Mouse (Mus musculus) heart, embryonic 11.5 days (tissue): Measurements from ENCODE around the gene Cbll1. TPM values are rescaled to one million over a fixed set of nuclear protein-coding genes. Genes with fewer than 3 reads are reported as not detected.
"Not testable (repeated sequence)": the region's sequence is repeated elsewhere in the genome, so short reads cannot be mapped to it uniquely, and the experiment has no call there.

Source experiments
- ATAC-seq: fragments of 200-750 bp; cut with Nextera tagmentation; replicated peaks from 2 replicates; pipeline ENCODE4 v1.8.0; 2017; ENCODE audit warnings: moderate library complexity; ENCODE audit not compliant: insufficient number of reproducible peaks, low FRiP score, low TSS enrichment
- H3K27ac ChIP-seq: fragments of 300-500 bp; sonication (generic); 2 replicates; pipeline ENCODE4 v1.5.1; 2014; ENCODE audit warnings: mild to moderate bottlenecking, low read depth, low read length
- H3K27me3 ChIP-seq: fragments of 300-500 bp; sonication (generic); 2 replicates; pipeline ENCODE4 v1.6.1; 2014; ENCODE audit warnings: mild to moderate bottlenecking, low read length, mixed read lengths; ENCODE audit not compliant: control insufficient read depth, insufficient read depth
- H3K36me3 ChIP-seq: fragments of 300-500 bp; sonication (generic); 2 replicates; pipeline ENCODE4 v1.6.1; 2014; ENCODE audit warnings: mild to moderate bottlenecking, low read length, moderate library complexity, mixed read lengths; ENCODE audit not compliant: control insufficient read depth, insufficient read depth
- H3K4me1 ChIP-seq: fragments of 300-500 bp; sonication (generic); 2 replicates; pipeline ENCODE4 v1.6.1; 2014; ENCODE audit warnings: low read length; ENCODE audit not compliant: control insufficient read depth, insufficient read depth
- H3K4me2 ChIP-seq: fragments of 300-500 bp; sonication (generic); 2 replicates; pipeline ENCODE4 v1.6.1; 2014; ENCODE audit warnings: mild to moderate bottlenecking, moderate library complexity
- H3K4me3 ChIP-seq: fragments of 300-500 bp; sonication (generic); 2 replicates; pipeline ENCODE4 v1.5.1; 2014; ENCODE audit warnings: low read depth, low read length
- H3K9ac ChIP-seq: fragments of 300-500 bp; sonication (generic); 2 replicates; pipeline ENCODE4 v1.6.1; 2014; ENCODE audit warnings: mild to moderate bottlenecking, low read depth, low read length, moderate library complexity
- H3K9me3 ChIP-seq: fragments of 300-500 bp; sonication (generic); replicated peaks from 2 replicates; pipeline ENCODE4 v1.6.1; 2016; ENCODE audit warnings: low read length; ENCODE audit not compliant: control insufficient read depth
- WGBS: fragments of 180-500 bp; shearing (Covaris S2); extraction: QIAGEN DNeasy Blood & Tissue Kit; methylation state at CpG from one replicate; pipeline ENCODE4 v1.1.7; 2014; ENCODE audit not compliant: insufficient replicate concordance; 5-methylcytosine and 5-hydroxymethylcytosine counted together
- polyA plus RNA-seq: library from polyadenylated mRNA; unstranded; fragments of >200 nt; fragmentation: Nextera tagmentation; extraction: Ambion mirVana; gene quantifications from 2 replicates; pipeline ENCODE4 v1.2.1, GENCODE M21; 2014

Cbll1 gene
- polyA plus RNA-seq, 1 experiment from 2014 or later = 11.8 TPM

DNA sequence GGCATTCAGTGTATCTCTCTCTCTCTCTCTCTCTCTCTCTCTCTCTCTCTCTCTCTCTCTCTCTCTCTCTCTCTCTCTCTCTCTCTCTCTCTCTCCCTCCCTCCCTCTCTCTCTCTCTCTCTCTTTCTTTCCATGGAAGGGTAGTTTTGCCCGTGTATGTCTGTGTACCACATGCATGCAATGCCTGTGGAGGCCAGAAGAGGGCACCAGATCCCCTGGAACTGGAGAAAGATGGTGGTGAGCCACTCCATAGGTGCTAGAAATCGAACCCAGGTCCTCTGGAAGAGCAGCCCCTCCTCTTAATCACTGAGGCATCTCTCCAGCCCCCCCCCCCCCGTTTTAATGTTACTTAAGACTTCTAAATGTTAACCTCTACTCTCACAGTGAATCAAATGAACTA lies 39.1 kb downstream of the Cbll1 start:
- WGBS = 39% methylated on average over 3 of the region's 3 CpGs
- not testable (repeated sequence) for H3K27ac ChIP-seq, H3K9me3 ChIP-seq, H3K4me3 ChIP-seq, ATAC-seq, H3K36me3 ChIP-seq, H3K4me2 ChIP-seq, H3K4me1 ChIP-seq, H3K9ac ChIP-seq, H3K27me3 ChIP-seq

DNA sequence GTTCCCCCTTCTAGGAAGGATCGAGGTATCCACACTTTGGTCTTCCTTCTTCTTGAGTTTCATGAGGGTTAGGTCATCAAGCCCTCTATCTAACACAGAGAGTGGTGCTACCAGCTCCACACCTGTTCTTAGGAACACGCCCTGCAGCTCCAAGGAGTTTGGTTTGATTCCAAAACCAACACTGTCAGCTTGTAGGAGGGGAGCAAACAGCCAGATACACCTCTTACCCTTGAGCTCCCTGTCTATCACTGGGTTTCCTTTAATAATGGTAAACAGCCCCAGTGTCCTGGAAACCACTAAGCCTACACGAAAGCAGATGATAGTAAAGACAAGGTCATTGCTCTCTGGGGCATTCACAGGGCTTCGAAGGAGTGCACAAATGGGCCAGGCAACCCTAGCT lies 40.9 kb downstream of the Cbll1 start:
- Histone ChIP-seq H3K27me3 (no peaks in the 10 kb centered on the region), H3K27ac (no peak overlapping the region), H3K4me2 (no peak overlapping the region), H3K9ac (no peak overlapping the region), H3K9me3 (no peaks in the 10 kb centered on the region), H3K36me3 (no peaks in the 10 kb centered on the region), H3K4me1 (no peaks in the 10 kb centered on the region), H3K4me3 (no peak overlapping the region)
- ATAC-seq = no peak
- 60% methylated on average over 4 of the region's 4 CpGs for WGBS

- no peak overlapping the region for H3K4me3 ChIP-seq
- ATAC-seq = no peak
- WGBS = 79% methylated on average over 9 of the region's 9 CpGs
Measured at GRCm38 (mm10) chr12:31456271-31456670, 43.1 kb downstream of the Cbll1 start.

GRCm38 (mm10) chr12:31449341-31449740 lies 50.1 kb downstream of the Cbll1 start:
- no peaks in the 10 kb centered on the region for H3K4me1 ChIP-seq
- 75% methylated on average over 3 of the region's 3 CpGs for WGBS
- H3K9ac ChIP-seq = no peak overlapping the region
- no peak overlapping the region for H3K4me2 ChIP-seq
- no peak overlapping the region for H3K4me3 ChIP-seq
- H3K27me3 ChIP-seq = no peaks in the 10 kb centered on the region
- H3K36me3 ChIP-seq = no peaks in the 10 kb centered on the region
- H3K27ac ChIP-seq = no peak overlapping the region
- no peaks in the 10 kb centered on the region for H3K9me3 ChIP-seq
- ATAC-seq = no peak

More at GRCm38 (mm10) chr12:31456271-31456670, 43.1 kb downstream of the Cbll1 start:
- no peaks in the 10 kb centered on the region for H3K27me3 ChIP-seq
- no peaks in the 10 kb centered on the region for H3K36me3 ChIP-seq
- H3K27ac ChIP-seq = no peak overlapping the region
- no peaks in the 10 kb centered on the region for H3K9me3 ChIP-seq
- no peak overlapping the region for H3K4me2 ChIP-seq
- H3K9ac ChIP-seq = no peak overlapping the region
- H3K4me1 ChIP-seq = no peaks in the 10 kb centered on the region

- H3K9me3 ChIP-seq = no peaks in the 10 kb centered on the region
- H3K9ac ChIP-seq = no peak overlapping the region
- no peak overlapping the region for H3K4me2 ChIP-seq
- no peak overlapping the region for H3K4me3 ChIP-seq
- whole genome bisulfite sequencing = 70% methylated on average over 6 of the region's 6 CpGs
- no peak overlapping the region for H3K27ac ChIP-seq
- H3K27me3 ChIP-seq = no peaks in the 10 kb centered on the region
- H3K4me1 ChIP-seq = peaks cover 4% of the 10 kb centered on the region; the same call in 1 of the 2 replicates
- no peaks in the 10 kb centered on the region for H3K36me3 ChIP-seq
- ATAC-seq = no peak
Measured at GRCm38 (mm10) chr12:31444827-31445226, 54.6 kb downstream of the Cbll1 start.

DNA sequence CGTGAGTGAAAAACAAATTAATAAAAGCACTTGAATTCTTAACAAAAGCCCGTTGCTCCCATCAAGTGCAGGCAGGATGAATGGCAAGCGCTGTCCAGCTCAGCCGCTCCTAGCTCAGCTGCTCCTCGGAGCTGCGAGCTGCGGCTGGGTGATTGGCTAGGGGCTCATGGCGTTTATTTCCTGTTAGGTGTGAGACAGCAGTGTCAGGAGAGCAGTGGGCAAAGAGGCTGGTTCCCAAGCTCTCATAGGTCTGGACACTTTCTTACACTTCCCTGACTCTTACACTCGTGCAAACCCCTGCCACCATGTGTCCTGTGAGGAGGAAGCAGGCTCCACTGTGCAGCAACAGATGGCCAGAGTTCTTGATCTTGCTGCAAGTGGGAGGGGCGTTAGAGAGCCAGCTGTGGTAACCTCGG lies 55.3 kb downstream of the Cbll1 start:
- H3K9me3 ChIP-seq = no peaks in the 10 kb centered on the region
- no peak overlapping the region for H3K27ac ChIP-seq
- peaks cover 4% of the 10 kb centered on the region; the same call in 1 of the 2 replicates for H3K4me1 ChIP-seq
- no peaks in the 10 kb centered on the region for H3K36me3 ChIP-seq
- no peak overlapping the region for H3K9ac ChIP-seq
- H3K4me3 ChIP-seq = peak overlapping the region; percentile 18; the same call in 1 of the 2 replicates
- ATAC-seq = peak; percentile 59; the same call in 1 of the 2 replicates
- H3K27me3 ChIP-seq = no peaks in the 10 kb centered on the region
- H3K4me2 ChIP-seq = peak overlapping the region; percentile 59
- WGBS = 2% methylated on average over 11 of the region's 11 CpGs

DNA sequence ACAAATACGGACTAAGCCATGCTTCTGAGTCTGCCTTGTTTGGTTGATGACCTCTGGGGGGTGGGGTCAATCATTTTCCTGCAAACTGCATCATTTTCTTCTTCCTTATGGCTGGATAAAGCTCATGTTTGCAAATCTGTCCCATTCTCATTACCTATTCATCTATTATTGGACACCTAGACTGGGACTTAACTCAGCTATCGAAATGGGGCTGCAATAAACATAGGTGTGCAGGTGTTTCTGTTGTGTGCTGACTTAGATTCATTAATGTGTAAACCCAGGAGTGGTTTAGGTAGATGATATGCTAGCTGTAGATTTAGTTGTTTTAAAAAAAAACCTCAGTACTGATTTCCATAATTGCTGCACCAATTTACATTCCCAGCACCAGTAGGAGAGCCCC lies 59.8 kb downstream of the Cbll1 start:
- no peak overlapping the region for H3K27ac ChIP-seq
- no peaks in the 10 kb centered on the region for H3K27me3 ChIP-seq
- H3K9ac ChIP-seq = no peak overlapping the region
- no peak for ATAC-seq
- no peaks in the 10 kb centered on the region for H3K9me3 ChIP-seq
- no peaks in the 10 kb centered on the region for H3K36me3 ChIP-seq
- WGBS = 76% methylated on average over 2 of the region's 2 CpGs
- H3K4me2 ChIP-seq = no peak overlapping the region
- no peak overlapping the region for H3K4me3 ChIP-seq
- H3K4me1 ChIP-seq = peaks cover 4% of the 10 kb centered on the region; the same call in 1 of the 2 replicates

DNA sequence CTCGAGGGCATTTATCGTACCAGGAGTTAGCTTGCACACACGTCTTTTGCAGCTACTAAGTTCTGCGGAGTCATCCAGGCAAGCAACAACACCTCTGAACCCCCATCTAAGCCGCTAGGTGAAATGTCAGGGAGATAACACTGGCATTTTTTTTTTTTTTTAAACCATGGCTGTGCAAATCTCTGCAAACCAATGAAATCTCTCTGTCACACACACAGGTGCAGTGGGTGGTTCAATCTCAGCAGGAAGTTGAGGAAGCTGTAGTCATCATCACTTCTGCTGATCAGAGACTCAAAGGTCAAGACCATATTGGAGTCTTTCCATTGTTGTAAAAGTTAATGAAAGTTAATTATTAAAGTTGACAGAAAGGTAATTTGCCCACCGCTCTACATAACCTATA lies 61.6 kb downstream of the Cbll1 start:
- Histone ChIP-seq H3K4me1 (no peaks in the 10 kb centered on the region), H3K4me2 (no peak overlapping the region), H3K4me3 (no peak overlapping the region), H3K27ac (no peak overlapping the region), H3K27me3 (no peaks in the 10 kb centered on the region), H3K36me3 (no peaks in the 10 kb centered on the region), H3K9ac (no peak overlapping the region), H3K9me3 (no peaks in the 10 kb centered on the region)
- WGBS = 51% methylated on average over 6 of the region's 6 CpGs
- ATAC-seq = no peak
